Mouse (Mus musculus): Measurements from ENCODE around the gene Prr3. TPM values are rescaled to one million over a fixed set of nuclear protein-coding genes. Genes with fewer than 3 reads are reported as not detected.

Prr3 gene
- polyA plus RNA-seq (2012; rRNA removed), result 4.5 and 6.2 TPM in 2 replicates

GRCm38 (mm10) chr17:35979401-35980362 lies at the start of gene Prr3, which contains the start of gene Gnl1:
Prr3 (minus strand) TSS chr17:35980236.
Gnl1 (plus strand) TSS chr17:35979851.

GRCm38 (mm10) chr17:36020191-36021073 lies 40.4 kb upstream of the Prr3 start, which contains the start of gene H2-T24:
H2-T24 (minus strand) TSS chr17:36020560.

GRCm38 (mm10) chr17:35969418-35970389 lies 10.3 kb downstream of the Prr3 start, which contains the start of gene Abcf1:
Abcf1 (minus strand) TSS chr17:35969761.

Other genes starting within 250 kb of the Prr3 start
- 7.2 and 9.8 TPM in 2 replicates for gene Ier3, start 158.6 kb downstream of the Prr3 start, polyA plus RNA-seq (2012; rRNA removed)
- 31.6 and 34.3 TPM in 2 replicates for gene Flot1, start 157.0 kb downstream of the Prr3 start, polyA plus RNA-seq (2012; rRNA removed)
- gene Tubb5, start 141.9 kb downstream of the Prr3 start, polyA plus RNA-seq (2012; rRNA removed), result 448 and 489 TPM in 2 replicates
- gene Mdc1, start 138.7 kb downstream of the Prr3 start, polyA plus RNA-seq (2012; rRNA removed), result 10.0 and 10.7 TPM in 2 replicates
- 13.3 and 17.0 TPM in 2 replicates for gene Nrm, start 118.9 kb downstream of the Prr3 start, polyA plus RNA-seq (2012; rRNA removed)
- 9.1 and 9.3 TPM in 2 replicates for gene Ppp1r18, start 114.6 kb downstream of the Prr3 start, polyA plus RNA-seq (2012; rRNA removed)
- 42.6 and 44.7 TPM in 2 replicates for gene Dhx16, start 100.4 kb downstream of the Prr3 start, polyA plus RNA-seq (2012; rRNA removed)
- 11.3 and 15.3 TPM in 2 replicates for gene 2310061I04Rik, start 82.8 kb downstream of the Prr3 start, polyA plus RNA-seq (2012; rRNA removed)
- 8.2 and 8.5 TPM in 2 replicates for gene Atat1, start 70.2 kb downstream of the Prr3 start, polyA plus RNA-seq (2012; rRNA removed)
- gene Mrps18b, start 63.8 kb downstream of the Prr3 start, polyA plus RNA-seq (2012; rRNA removed), result 44.9 and 55.3 TPM in 2 replicates
- 13.3 and 16.4 TPM in 2 replicates for gene Ppp1r10, start 63.8 kb downstream of the Prr3 start, polyA plus RNA-seq (2012; rRNA removed)
- 51.1 and 52.6 TPM in 2 replicates for gene Abcf1, start 10.5 kb downstream of the Prr3 start, polyA plus RNA-seq (2012; rRNA removed)
- gene Gnl1, start 385 bp downstream of the Prr3 start, polyA plus RNA-seq (2012; rRNA removed), result 4.9 and 5.4 TPM in 2 replicates
- gene H2-T24, start 40.3 kb upstream of the Prr3 start, polyA plus RNA-seq (2012; rRNA removed), result 4.2 and 6.5 TPM in 2 replicates
- 25.1 and 29.1 TPM in 2 replicates for gene H2-T23, start 52.6 kb upstream of the Prr3 start, polyA plus RNA-seq (2012; rRNA removed)
- gene H2-T22, start 62.5 kb upstream of the Prr3 start, polyA plus RNA-seq (2012; rRNA removed), result 8.3 and 9.1 TPM in 2 replicates
- gene Gm6034, start 62.7 kb upstream of the Prr3 start, polyA plus RNA-seq (2012; rRNA removed), result not detected in 2 replicates
- not detected in 2 replicates for gene Gm11127, start 78.1 kb upstream of the Prr3 start, polyA plus RNA-seq (2012; rRNA removed)
- not detected in 2 replicates for gene Gm19684, start 141.4 kb upstream of the Prr3 start, polyA plus RNA-seq (2012; rRNA removed)
- gene Gm7030, start 149.2 kb upstream of the Prr3 start, polyA plus RNA-seq (2012; rRNA removed), result not detected in 2 replicates
- gene Gm8909, start 188.3 kb upstream of the Prr3 start, polyA plus RNA-seq (2012; rRNA removed), result not detected in 2 replicates
- not detected in 2 replicates for gene H2-T3, start 210.1 kb upstream of the Prr3 start, polyA plus RNA-seq (2012; rRNA removed)

Data from liver, embryonic 14 days (tissue).